Mouse (Mus musculus): ENCODE data around the gene Shkbp1. TPM values are rescaled to one million over a fixed set of nuclear protein-coding genes. Genes with fewer than 3 reads are reported as not detected.

Gene Shkbp1
- total RNA-seq (2014; rRNA removed) (36.3 and 42.7 TPM in 2 replicates), polyA plus RNA-seq (2015; fragmentation: Nextera tagmentation; extraction: Ambion mirVana) (24.1 and 25.1 TPM in 2 replicates)

GRCm38 (mm10) chr7:27355745-27356240, at the start of gene Shkbp1:
TSS of gene Shkbp1 (minus strand) at chr7:27356019.
- Histone ChIP-seq H3K36me3 (ENCODE audit: insufficient read depth, low read length) (peaks cover 3% of the 10 kb centered on the region), H3K4me1 (ENCODE audit: insufficient read depth, low read length) (peaks cover 4% of the 10 kb centered on the region; the same call in 1 of the 2 replicates), H3K9ac (replicated peaks; ENCODE audit: low read length, poor library complexity, severe bottlenecking) (peak within 1 kb of the TSS; percentile 70), H3K9me3 (ENCODE audit: low read length) (no peaks in the 10 kb centered on the region), H3K27me3 (ENCODE audit: insufficient read depth, low read length) (peaks cover 8% of the 10 kb centered on the region; the same call in 1 of the 2 replicates), H3K4me2 (ENCODE audit: low read depth, low read length, poor library complexity, severe bottlenecking) (peak within 1 kb of the TSS; percentile 74), H3K4me3 (ENCODE audit: low read depth, low read length) (peak within 1 kb of the TSS; percentile 58), H3K27ac (ENCODE audit: low read depth, low read length) (peak within 1 kb of the TSS; percentile 43; the same call in 1 of the 2 replicates)
- ATAC-seq (ENCODE audit: low FRiP score) (peak; percentile 92), DNase-seq (ENCODE audit: low spot score) (peak; percentile 93)
- TF ChIP-seq CTCF (IDR thresholded peaks at IDR 0.05), result no peak
- under 1% methylated on average over 34 of the region's 34 CpGs for WGBS

GRCm38 (mm10) chr7:27404203-27404942, 48.6 kb upstream of the Shkbp1 start:
- Histone ChIP-seq H3K27ac (ENCODE audit: low read depth, low read length) (no peak overlapping the region), H3K9ac (replicated peaks; ENCODE audit: low read length, poor library complexity, severe bottlenecking) (no peak overlapping the region), H3K27me3 (ENCODE audit: insufficient read depth, low read length) (peaks cover 46% of the 10 kb centered on the region), H3K4me3 (ENCODE audit: low read depth, low read length) (peak overlapping the region; percentile 6; the same call in 1 of the 2 replicates), H3K36me3 (ENCODE audit: insufficient read depth, low read length) (peaks cover 33% of the 10 kb centered on the region), H3K4me1 (ENCODE audit: insufficient read depth, low read length) (0 out of 2 replicates have a peak, but pooled peaks cover 2% of the 10 kb centered on the region), H3K9me3 (ENCODE audit: low read length) (no peaks in the 10 kb centered on the region), H3K4me2 (ENCODE audit: low read depth, low read length, poor library complexity, severe bottlenecking) (no peak overlapping the region)
- TF ChIP-seq CTCF (IDR thresholded peaks at IDR 0.05), result no peak
- ATAC-seq (ENCODE audit: low FRiP score) (no peak), DNase-seq (ENCODE audit: low spot score) (no peak)
- WGBS, result 22% methylated on average over 78 of the region's 81 CpGs

DNA sequence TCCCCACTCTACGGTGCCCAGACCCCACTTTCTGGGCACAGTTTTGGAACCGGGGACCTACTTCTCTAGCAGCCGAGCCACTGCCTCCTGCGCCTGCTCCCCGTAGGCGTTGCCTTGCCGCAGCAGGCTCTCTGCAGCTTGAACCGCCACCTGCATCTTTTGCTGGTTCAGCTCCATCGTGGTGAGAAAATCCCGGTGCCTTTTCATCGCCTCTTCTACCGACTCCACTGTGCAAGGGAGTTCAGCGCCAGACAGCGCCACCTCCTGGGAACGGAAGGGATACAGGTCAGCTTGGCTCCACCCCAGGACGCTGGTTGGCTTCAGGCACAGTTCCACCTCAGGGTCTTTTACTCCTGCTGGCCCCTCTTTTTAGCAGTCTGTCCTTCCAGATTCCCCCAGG, 46.9 kb upstream of the Shkbp1 start:
- peaks cover 49% of the 10 kb centered on the region for H3K27me3 ChIP-seq (ENCODE audit: insufficient read depth, low read length)
- ATAC-seq (ENCODE audit: low FRiP score) (0 out of 2 replicates have a peak, but pooled peaks have one; percentile 50), DNase-seq (ENCODE audit: low spot score) (peak; percentile 72)
- peak; percentile 79 for TF ChIP-seq CTCF (IDR thresholded peaks at IDR 0.05)
- no peaks in the 10 kb centered on the region for H3K4me1 ChIP-seq (ENCODE audit: insufficient read depth, low read length)
- peaks cover 26% of the 10 kb centered on the region; the same call in 1 of the 2 replicates for H3K36me3 ChIP-seq (ENCODE audit: insufficient read depth, low read length)
- H3K4me2 ChIP-seq (ENCODE audit: low read depth, low read length, poor library complexity, severe bottlenecking), result no peak overlapping the region
- WGBS, result 13% methylated on average over 16 of the region's 16 CpGs
- no peak overlapping the region for H3K27ac ChIP-seq (ENCODE audit: low read depth, low read length)
- no peak overlapping the region for H3K9ac ChIP-seq (replicated peaks; ENCODE audit: low read length, poor library complexity, severe bottlenecking)
- H3K9me3 ChIP-seq (ENCODE audit: low read length), result no peaks in the 10 kb centered on the region
- no peak overlapping the region for H3K4me3 ChIP-seq (ENCODE audit: low read depth, low read length)

GRCm38 (mm10) chr7:27400545-27400944, 44.7 kb upstream of the Shkbp1 start:
- Histone ChIP-seq H3K27me3 (ENCODE audit: insufficient read depth, low read length) (peaks cover 38% of the 10 kb centered on the region), H3K9me3 (ENCODE audit: low read length) (no peaks in the 10 kb centered on the region), H3K4me1 (ENCODE audit: insufficient read depth, low read length) (no peaks in the 10 kb centered on the region; the same call in 1 of the 2 replicates), H3K9ac (replicated peaks; ENCODE audit: low read length, poor library complexity, severe bottlenecking) (no peak overlapping the region), H3K4me3 (ENCODE audit: low read depth, low read length) (no peak overlapping the region), H3K36me3 (ENCODE audit: insufficient read depth, low read length) (peaks cover 22% of the 10 kb centered on the region; the same call in 1 of the 2 replicates), H3K27ac (ENCODE audit: low read depth, low read length) (no peak overlapping the region), H3K4me2 (ENCODE audit: low read depth, low read length, poor library complexity, severe bottlenecking) (no peak overlapping the region)
- DNase-seq (ENCODE audit: low spot score), result no peak
- WGBS, result 78% methylated on average over 7 of the region's 7 CpGs
- no peak for ATAC-seq (ENCODE audit: low FRiP score)
- TF ChIP-seq CTCF (IDR thresholded peaks at IDR 0.05), result no peak

- H3K4me1 ChIP-seq (ENCODE audit: insufficient read depth, low read length), result no peaks in the 10 kb centered on the region; the same call in 1 of the 2 replicates
- H3K36me3 ChIP-seq (ENCODE audit: insufficient read depth, low read length), result peaks cover 16% of the 10 kb centered on the region; the same call in 1 of the 2 replicates
- ATAC-seq (ENCODE audit: low FRiP score) (peak; percentile 54; the same call in 1 of the 2 replicates), DNase-seq (ENCODE audit: low spot score) (peak; percentile 76)
- peak overlapping the region; percentile 81 for H3K4me2 ChIP-seq (ENCODE audit: low read depth, low read length, poor library complexity, severe bottlenecking)
- WGBS, result 23% methylated on average over 26 of the region's 26 CpGs
- H3K4me3 ChIP-seq (ENCODE audit: low read depth, low read length), result peak overlapping the region; percentile 52; the same call in 1 of the 2 replicates
- H3K9ac ChIP-seq (replicated peaks; ENCODE audit: low read length, poor library complexity, severe bottlenecking), result 0 out of 2 replicates have a peak overlapping the region, but pooled peaks have one; percentile 68
- peaks cover 32% of the 10 kb centered on the region; the same call in 1 of the 2 replicates for H3K27me3 ChIP-seq (ENCODE audit: insufficient read depth, low read length)
- peak; percentile 83 for TF ChIP-seq CTCF (IDR thresholded peaks at IDR 0.05)
- H3K27ac ChIP-seq (ENCODE audit: low read depth, low read length), result no peak overlapping the region
- H3K9me3 ChIP-seq (ENCODE audit: low read length), result no peaks in the 10 kb centered on the region
Measured at GRCm38 (mm10) chr7:27397048-27397949, 41.5 kb upstream of the Shkbp1 start.
